Mouse (Mus musculus) ovary, postnatal 14 days (tissue): ENCODE measurements around the gene Rngtt.
"Not testable (repeated sequence)": the region's sequence is repeated elsewhere in the genome, so short reads cannot be mapped to it uniquely, and the experiment has no call there.

Source experiments
- DNase-seq: peaks from one replicate; pipeline ENCODE4 v3.0.0; 2022; ENCODE audit warnings: low spot score

Gene Rngtt

GRCm38 (mm10) chr4:33441864-33442263 is 131.8 kb downstream of the Rngtt start:
- DNase-seq = no peak

GRCm38 (mm10) chr4:33446265-33446664 is 136.2 kb downstream of the Rngtt start:
- DNase-seq = no peak

GRCm38 (mm10) chr4:33446881-33447280 is 136.8 kb downstream of the Rngtt start:
- DNase-seq = no peak

GRCm38 (mm10) chr4:33450356-33450755 is 140.2 kb downstream of the Rngtt start:
- DNase-seq = not testable (repeated sequence)

- no peak for DNase-seq
Measured at GRCm38 (mm10) chr4:33459851-33460250, 149.7 kb downstream of the Rngtt start.

- no peak for DNase-seq
Measured at GRCm38 (mm10) chr4:33464432-33464831, 154.3 kb downstream of the Rngtt start.

GRCm38 (mm10) chr4:33465871-33466270 is 155.8 kb downstream of the Rngtt start:
- DNase-seq = no peak

GRCm38 (mm10) chr4:33466970-33467399 is 156.9 kb downstream of the Rngtt start:
- DNase-seq = no peak

- DNase-seq = no peak
Measured at GRCm38 (mm10) chr4:33467627-33468026, 157.5 kb downstream of the Rngtt start.

GRCm38 (mm10) chr4:33468151-33468550 is 158.0 kb downstream of the Rngtt start:
- DNase-seq = no peak

GRCm38 (mm10) chr4:33470671-33471302 is 160.7 kb downstream of the Rngtt start:
- DNase-seq = no peak

- DNase-seq = no peak
Measured at GRCm38 (mm10) chr4:33478011-33478785, 168.1 kb downstream of the Rngtt start.

- no peak for DNase-seq
Measured at GRCm38 (mm10) chr4:33481721-33482120, 171.6 kb downstream of the Rngtt start.

GRCm38 (mm10) chr4:33486050-33486449 is 175.9 kb downstream of the Rngtt start:
- no peak for DNase-seq

GRCm38 (mm10) chr4:33491108-33491507 is 181.0 kb downstream of the Rngtt start:
- no peak for DNase-seq

GRCm38 (mm10) chr4:33494377-33494776 is 184.3 kb downstream of the Rngtt start:
- no peak for DNase-seq

- DNase-seq = no peak
Measured at GRCm38 (mm10) chr4:33496985-33497384, 186.9 kb downstream of the Rngtt start.

- DNase-seq = no peak
Measured at GRCm38 (mm10) chr4:33497657-33498056, 187.5 kb downstream of the Rngtt start.

GRCm38 (mm10) chr4:33498160-33498874 is 188.2 kb downstream of the Rngtt start:
- DNase-seq = no peak

GRCm38 (mm10) chr4:33506638-33507037 is 196.5 kb downstream of the Rngtt start:
- DNase-seq = no peak

GRCm38 (mm10) chr4:33510544-33510943 is 200.4 kb downstream of the Rngtt start:
- DNase-seq = no peak

GRCm38 (mm10) chr4:33513421-33513820 is 203.3 kb downstream of the Rngtt start:
- no peak for DNase-seq
